Mouse (Mus musculus): ENCODE data around the gene Abcg1.
A peak's percentile ranks its signal among the peaks of the same experiment; 100 is the strongest.

Abcg1 gene

DNA sequence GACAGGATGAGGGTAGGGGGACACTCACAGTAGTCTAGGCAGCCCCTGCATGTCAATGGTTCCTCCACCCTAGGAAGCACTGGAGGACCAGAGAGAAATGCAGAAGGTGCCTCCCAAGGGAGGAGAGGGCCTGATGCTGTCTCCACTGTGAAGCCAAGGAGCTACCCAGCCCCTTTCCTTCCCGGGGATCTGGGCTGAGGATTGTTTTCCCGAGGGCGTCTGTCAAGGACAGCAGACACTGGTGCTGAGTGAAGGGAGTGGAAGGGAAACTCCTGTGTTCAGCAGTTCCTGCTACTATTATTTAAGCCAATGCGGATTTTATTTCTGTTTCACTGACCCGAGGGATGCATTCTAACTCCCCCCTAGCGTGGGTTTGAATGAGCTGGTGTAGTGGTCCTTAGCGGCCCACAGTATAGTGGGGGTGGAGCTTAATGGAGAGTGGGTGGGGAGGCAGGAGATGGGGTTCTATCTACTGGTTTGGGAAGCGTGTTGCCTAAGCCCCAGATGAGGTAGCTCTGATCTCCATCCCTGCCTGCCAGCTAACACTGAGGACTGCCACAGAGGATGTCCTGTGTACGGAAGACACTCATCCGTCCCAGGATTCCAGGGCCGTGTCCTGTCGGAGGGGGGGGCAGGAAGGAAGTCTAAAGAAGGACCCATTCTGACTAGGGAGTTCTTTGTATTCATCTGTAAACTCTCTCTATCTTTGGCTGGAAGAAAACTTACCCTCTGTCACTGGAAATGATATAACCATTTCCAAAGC, 21.8 kb downstream of the Abcg1 start:
- no peak for DNase-seq (ENCODE audit: low spot score)

DNA sequence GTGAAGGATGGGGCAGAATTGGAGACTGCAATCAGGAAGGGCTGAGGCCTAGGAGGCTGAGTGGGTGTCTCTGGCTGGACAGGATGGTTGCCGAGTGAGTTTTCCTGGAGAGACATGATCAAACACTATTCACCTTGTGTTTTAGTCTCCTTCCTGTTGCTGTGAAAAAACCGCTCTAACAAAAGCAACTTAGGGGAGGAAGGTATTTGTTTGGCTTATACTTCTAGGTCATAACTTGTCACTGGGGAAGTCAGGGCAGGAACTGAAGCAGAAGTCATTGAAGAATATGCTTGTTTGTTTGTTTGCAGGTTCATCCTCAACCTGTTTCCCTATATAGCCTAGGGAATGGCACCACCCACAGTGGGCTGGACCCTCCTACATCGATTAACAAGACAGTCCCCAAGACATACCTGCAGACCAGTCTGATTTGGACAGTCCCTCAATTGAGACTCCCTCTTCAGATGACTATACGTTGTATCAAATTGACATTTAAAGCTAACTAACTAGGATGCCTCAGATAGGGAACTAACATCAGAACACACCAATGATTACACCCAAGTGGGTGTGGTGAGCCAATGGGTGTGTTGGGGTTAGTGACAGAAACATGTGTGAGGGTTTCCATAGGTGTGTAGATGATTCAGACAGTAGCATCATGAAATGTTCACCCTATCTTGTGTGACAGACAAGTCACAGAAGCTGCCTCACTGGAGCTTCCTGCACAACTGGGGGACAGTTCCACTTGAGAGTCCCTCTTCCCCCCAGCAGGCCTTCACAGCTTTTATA, 25.0 kb downstream of the Abcg1 start:
- no peak for DNase-seq (ENCODE audit: low spot score)

DNA sequence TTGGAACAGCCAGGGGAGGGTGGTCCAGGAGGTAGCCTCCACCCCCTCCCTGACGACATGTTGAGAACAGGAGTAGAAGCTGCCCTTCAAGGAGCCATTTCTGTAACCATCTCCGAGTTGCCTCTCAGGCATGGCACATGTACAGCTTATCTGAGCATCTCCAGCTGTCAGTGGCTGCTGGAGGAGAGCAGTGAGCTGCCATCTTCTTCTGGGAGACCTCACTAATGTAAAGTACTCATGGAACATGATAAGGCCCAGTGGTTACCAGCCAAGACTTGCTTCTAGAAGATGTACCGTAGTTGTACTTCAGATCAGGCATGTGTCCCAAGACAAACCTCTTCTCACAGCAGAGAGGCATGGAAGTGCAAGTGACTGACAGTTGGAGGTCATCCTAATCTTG, 28.0 kb downstream of the Abcg1 start:
- no peak for DNase-seq (ENCODE audit: low spot score)

DNA sequence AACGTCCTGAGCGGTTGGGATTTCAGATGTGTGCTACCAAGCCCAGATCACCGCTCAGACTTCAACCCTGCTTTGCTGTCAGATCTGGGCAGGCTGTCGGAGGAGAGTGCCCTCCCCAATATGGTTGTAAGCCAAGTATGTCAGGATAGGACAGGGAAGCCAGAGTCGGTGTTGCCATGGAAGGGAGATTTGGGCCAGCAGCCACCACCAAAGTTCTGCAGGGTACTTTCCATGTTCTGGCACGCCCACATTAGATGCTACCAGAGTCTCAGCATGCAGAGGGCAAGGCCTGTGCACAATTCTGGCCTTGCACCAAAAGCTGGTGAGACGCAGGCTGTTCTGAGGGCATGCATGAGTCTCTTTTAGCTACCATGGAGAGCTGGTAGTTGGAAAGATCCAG, 28.7 kb downstream of the Abcg1 start:
- peak; percentile 39 for DNase-seq (ENCODE audit: low spot score)

DNA sequence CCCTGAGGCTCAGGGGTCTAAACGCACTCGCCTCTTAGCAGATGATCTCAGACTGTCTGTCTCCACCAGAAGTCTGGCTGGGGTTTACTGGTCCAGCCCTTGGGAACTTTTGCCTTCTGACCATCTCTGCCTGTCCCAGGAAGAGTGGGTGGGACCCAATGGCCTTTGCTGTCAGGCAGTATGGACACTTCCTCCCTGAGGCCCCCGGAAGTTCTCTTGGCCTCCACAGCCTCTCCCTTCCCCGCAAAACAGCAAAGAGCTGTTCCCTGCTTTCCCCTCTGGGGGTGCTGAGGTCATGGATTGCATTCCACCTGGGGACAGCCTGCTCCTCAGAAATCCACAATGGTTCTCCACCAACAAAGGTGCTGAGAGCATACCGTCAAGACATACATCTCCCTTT, 31.2 kb downstream of the Abcg1 start:
- no peak for DNase-seq (ENCODE audit: low spot score)

DNA sequence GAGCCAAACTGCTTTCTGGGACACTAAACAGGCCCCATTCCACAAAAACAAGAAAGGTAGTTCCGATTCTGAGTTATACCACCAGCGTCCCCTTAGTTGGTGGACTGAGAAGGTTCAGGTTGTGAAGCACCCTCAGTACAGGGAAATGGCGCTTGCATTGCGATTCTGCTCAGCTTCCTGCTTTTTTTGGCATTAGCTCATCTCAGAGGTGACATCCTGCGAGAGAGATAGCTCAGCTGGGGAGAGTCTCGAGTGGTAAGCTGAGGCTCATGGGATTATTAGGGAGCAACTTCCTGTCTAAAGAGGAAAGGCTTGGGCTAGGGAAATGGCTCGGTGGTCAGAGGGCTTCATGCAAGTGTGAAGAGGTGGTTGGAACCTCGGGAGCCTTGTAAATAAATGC, 32.4 kb downstream of the Abcg1 start:
- no peak for DNase-seq (ENCODE audit: low spot score)

DNA sequence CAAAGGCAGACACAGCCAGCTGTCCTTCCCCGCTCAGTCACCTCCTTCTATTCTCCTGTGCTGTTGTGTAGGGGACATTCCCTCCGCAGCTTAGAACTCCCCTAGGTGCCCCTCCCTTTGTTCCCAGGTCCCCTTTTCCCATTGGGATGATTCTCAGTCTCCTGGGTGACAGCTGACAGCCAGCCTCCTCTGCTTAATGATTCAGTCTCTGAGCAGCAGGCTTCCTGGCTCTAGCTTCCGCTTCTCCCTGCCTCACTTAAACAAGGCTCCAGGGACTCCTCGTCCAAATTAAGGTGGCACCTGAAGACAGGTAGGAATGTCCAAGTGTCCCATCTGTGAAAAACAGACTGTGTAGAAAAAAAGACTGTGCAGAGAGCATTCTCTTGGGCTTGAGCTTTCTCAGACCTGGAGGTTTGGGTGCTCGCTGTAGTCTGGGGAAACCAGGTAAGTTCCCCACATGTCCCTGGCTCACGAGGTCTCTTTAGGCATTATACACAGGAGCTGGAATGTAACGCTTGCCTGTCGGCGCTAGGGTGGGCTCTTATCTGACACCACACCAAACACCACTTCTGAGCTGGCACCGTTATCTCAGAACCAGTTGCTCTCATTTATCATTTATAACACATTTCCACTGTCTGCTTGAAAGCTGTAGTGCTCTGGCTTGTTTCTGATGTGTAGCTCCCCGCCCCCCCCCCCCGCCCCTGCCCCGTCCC, 33.7 kb downstream of the Abcg1 start:
- no peak for DNase-seq (ENCODE audit: low spot score)

DNA sequence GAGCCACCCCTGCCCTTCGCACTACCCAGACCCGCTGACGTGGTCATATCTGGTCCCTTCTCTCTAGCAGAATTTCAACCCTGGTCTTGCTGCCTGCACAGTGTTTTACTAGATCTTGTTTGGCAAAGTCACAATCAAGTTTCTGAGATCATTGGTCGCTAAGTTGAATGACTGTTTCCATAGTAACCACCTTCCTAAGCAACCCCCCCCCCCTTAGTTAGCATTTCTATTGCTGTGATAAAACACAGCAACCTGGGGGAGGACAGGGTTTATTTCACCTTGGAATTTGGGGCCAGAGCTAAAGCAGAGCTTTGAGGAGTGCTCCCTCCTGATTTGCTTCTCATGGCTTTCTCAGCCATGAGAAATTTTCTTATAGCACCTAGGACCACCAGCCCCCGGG, 37.3 kb downstream of the Abcg1 start:
- no peak for DNase-seq (ENCODE audit: low spot score)

DNA sequence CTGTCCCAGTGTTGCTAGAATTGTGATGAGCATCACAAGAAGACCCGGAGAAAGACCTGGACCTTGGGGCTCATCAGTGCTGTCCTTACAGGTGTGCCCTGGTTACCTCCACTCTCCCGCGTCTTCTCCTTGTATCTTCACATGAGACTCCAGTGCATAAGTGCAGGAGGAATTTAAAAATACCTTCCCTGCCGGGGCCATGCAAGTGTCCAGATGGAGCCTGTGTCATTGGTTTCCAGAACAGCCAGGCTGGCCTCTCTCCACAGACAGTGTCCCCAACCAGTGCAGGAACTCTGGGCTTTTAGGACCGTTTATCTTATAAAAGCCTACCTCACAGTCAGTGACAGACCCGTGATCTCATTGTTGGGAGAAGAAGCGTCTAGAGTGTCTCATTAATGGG, 38.1 kb downstream of the Abcg1 start:
- no peak for DNase-seq (ENCODE audit: low spot score)

DNA sequence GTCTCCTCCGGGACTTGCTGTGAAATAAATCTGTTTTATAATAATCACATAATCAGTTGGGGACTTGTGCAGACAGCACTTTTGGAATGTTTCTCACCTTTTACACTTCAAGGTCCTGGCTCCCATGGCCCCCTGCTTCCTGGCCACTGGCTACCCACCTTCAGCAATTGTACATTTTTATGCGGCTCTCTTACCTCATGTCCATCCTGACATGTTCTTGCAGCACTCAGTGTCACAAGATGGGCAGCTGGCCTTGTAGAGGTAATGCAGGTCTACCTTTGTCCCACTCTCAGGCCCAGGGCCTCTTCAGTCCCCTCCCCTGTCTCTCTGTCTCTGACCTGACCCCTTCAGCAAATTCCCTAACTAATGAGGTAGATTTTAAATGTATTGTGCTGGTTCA, 39.4 kb downstream of the Abcg1 start:
- no peak for DNase-seq (ENCODE audit: low spot score)

DNA sequence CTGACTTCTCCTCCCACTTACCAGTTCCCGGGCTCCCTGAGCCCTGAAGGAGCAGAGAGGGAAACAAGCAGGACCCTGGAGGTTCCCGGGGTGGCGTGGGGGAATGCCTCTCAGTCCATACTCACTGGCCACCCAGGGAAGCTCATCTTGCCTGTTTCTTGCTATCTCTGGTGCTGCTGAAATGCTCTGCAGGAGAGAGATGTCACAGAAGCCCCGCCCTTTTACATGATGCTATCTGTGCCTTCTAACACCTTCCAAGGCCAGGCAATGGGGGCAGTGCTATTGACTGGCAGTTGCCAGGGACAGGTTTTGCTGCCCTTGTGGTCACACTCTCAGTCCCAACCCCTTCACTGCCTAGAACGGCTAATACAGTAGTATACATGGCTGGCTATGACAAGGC, 41.3 kb downstream of the Abcg1 start:
- no peak for DNase-seq (ENCODE audit: low spot score)

DNA sequence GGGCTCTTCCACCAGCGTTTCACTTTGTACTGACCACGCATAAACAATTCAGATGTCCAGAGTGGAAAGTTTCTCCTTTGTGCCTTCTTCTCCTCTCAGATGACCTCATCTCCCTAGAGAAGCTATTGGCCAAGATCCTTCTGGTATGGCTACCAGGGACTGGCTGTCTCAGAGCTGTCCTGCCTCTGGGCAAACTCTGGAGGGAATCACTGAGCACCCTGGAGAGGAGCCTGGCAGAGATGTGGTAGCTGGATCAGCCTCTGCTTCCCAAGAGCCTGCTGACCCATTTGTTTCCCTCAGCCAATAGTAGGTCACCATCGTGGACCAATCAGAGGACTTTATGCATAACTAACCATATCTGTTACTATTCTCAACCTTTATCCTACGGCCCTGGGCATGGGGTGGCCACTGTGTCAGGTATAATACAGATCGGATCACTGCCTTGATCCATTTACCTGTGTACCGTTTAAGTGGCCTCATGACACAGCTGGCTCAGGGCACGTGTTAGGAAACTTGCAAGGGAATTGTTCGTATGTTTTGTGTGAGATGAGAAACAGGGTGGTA, 45.6 kb downstream of the Abcg1 start:
- no peak for DNase-seq (ENCODE audit: low spot score)

DNA sequence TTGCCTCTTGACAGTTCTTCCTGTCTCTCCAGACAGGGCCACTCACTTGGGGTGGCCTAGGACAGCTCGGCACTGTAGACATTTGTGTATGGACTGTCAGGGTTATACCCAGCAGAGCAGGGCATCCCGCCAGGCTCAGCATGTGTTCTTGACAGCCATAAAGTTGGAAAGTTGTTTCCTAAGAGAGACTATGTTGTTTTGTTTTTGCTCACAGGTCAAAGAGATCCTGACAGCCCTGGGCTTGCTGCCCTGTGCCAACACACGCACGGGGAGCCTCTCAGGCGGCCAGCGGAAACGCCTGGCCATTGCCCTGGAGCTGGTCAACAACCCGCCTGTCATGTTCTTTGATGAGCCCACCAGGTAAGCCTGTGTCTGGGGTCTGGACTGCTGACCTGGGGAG, 46.3 kb downstream of the Abcg1 start:
- no peak for DNase-seq (ENCODE audit: low spot score)

DNA sequence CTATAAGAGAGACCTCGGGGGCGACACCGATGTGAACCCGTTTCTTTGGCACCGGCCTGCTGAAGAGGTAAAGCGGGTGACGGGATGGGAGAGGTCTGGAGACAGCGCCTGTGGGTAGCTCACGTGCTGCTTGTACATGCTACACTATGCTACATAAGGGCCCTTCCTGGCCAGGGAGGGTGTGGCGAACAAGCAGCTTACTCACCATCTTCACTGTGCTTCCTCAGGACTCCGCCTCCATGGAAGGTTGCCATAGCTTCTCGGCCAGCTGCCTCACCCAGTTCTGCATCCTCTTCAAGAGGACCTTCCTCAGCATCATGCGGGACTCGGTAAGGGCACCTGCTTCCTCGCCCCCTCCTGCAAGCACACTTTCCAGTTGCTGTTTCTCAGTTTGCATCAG, 50.9 kb downstream of the Abcg1 start:
- DNase-seq (ENCODE audit: low spot score) = no peak

DNA sequence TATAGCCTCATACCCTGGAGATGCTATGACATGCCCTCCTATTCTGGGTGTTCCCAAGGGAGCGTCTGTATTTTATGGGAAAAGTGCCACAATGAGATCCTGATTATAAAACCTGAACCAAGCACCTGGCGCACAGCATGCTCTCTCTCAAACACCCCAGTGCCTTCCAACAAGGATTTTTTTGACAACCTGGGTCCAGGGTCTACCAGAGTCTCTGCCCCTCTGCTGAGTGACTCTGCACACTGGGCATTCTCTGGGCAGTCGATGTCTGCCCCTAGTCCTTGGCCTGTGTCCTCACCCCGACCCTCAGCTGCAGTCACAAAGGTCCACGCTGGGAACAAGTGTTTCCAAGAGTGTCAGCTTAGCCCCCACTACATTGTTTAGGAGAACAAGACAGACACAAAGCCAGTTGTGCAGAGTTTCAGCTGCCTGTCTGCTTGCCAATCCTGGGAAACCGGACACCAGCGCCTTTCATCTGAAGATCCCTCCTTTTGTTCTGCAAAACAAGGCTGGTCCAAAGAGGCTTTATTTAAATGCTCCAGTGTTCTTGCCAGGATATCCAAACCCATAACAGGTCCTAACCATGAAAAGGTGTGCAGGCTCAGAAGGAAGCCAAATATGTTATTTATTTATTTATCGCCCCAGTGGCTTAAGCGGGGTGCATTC, 55.8 kb downstream of the Abcg1 start:
- DNase-seq (ENCODE audit: low spot score) = peak; percentile 52

DNA sequence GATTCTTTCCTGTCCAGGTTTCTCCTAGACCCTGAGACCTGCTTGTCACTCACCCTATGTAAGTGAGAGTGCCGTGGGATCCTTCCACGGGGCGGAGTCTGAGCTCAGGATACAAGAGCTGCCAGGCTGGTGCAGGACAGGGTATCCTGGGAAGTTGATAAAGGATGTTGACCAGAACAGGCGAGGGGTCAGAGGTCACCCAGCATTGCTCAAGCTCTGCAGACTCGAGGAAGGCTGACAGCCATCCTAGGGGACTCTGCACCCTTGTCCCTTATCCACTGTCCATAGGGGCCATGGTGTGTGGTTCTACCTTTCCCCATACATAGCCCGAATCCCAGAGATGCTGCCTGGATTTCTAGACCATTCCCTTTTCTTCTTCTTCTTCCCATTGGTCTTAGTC, 58.6 kb downstream of the Abcg1 start:
- DNase-seq (ENCODE audit: low spot score) = no peak

DNA sequence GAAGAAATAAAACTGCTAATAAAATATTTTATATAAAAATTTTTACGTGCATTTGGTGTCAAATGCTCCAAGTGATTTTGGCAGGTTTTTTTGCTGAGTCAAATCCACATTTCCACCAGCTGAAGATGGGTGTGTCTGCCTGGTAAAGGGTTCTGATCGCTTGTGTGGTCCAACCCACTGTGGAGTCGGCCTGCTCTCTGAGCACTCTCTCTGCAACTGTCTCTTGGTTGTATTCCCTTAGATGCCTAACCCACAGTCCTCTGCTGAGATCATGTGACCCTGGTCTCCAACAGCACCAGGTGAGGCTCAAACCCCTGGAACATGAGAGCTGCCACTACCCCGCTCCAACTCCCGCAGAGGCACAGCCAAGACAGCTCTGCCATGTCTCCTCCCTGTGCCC, 60.5 kb downstream of the Abcg1 start:
- DNase-seq (ENCODE audit: low spot score) = no peak

DNA sequence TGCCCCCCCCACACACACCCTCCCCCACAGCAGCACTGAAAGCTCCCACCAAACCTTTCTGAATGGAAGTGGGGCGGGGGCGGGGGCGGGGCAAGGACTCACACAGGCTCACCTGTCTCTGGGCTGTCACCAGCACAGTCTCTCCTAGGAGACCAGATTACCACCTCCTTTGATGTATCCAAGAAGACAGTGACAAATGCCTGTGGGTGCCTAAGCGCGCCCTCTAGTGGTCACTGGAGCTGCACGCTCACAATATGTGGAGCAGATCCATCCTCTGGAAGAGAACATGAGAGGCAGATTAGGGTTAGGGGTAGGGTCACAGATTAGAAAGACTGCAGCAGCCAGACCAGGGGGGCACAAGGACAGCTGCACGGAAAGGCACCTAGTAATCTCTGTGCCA, 62.0 kb downstream of the Abcg1 start:
- DNase-seq (ENCODE audit: low spot score) = peak; percentile 90

DNA sequence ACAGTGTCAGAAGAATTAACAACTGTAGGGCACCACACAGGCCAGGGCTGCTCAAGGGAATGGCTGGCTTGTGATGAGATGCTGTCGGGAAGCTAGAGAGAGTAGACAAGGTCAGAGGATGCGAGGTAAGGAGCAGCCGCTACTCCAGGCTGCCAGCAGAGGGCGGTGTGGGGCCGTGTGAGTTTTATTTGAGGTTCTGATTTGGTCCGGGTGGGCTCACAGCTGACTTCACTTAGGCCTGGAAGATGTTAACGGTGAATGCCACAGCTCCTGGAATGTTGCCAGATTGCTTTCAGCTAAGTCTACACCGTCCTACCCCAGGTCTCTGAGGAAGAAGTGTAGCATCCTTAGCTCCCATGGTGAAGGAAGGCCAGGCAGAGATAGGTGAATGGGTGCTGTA, 64.5 kb downstream of the Abcg1 start:
- DNase-seq (ENCODE audit: low spot score) = no peak

DNA sequence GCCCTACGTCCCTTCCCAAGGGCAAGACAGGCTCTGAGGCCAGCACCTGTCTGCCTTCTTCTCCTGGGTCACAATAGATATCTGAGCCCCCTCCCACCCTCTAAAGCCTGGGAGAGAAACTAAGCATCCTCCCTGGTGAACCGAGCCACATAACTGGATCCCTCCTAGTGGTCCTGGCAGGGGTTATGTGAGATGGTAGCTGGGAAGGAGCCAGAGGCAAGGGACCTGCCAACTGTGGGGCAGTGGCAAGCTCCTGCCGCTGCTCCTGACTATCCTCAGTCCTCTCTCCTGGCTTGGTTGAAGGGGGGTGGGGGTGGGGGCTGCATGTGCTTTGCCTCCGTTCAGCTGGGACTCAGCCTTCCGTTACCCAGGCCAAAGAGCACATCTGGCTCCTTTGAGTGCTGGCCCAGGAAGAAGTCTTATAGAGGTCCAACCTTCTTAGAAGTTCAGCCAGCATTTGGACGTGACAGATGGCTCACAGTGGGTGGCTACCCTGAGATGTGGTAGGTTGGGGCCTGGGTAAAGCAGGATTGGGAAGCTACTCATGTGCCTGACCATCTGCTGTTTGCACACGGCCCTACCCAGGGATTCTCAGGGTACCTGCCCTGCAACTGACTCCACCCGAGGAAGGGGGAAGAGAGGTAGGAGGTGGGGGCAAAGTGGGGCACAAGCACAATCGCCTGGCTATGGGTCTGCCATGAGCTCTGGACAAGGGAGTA, 68.2 kb downstream of the Abcg1 start:
- no peak for DNase-seq (ENCODE audit: low spot score)

DNA sequence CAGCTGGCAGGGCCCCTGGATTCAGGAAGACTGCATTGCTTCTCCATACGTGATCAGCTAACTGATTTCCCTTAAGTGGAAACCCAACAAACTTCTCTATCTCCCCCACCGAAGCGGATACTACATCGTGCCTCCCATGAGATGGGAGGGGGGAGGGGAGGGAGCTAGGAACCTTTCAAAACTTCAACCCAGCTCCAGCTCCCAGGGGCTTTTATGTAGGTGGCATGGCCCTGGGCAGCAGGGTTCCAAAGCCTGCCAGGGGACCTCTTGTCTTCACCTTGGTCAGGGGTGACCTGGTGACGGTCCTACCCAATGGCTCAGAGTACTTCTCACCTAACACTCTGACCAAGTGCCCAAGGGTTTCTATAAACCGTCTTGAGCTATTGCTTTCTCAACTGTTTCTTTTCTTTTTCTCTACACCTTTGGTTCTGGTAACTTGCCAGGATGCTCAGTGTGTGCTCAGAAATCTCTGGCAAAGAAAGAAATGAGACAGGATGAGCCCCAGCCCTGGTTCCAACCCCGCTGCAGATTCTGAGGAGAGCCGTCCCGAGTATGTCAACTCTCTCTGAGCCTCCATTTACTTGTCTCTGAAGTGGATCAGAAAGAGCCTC, 71.3 kb downstream of the Abcg1 start:
- no peak for DNase-seq (ENCODE audit: low spot score)

All from layer of hippocampus, adult 11-12 months (tissue).